Mouse (Mus musculus): ENCODE measurements around the gene Rab11fip4. TPM values are rescaled to one million over a fixed set of nuclear protein-coding genes. Genes with fewer than 3 reads are reported as not detected.
A peak's percentile ranks its signal among the peaks of the same experiment; 100 is the strongest.

The Rab11fip4 gene
- polyA plus RNA-seq, 1 experiment from 2014 or later = 9.1 TPM

DNA sequence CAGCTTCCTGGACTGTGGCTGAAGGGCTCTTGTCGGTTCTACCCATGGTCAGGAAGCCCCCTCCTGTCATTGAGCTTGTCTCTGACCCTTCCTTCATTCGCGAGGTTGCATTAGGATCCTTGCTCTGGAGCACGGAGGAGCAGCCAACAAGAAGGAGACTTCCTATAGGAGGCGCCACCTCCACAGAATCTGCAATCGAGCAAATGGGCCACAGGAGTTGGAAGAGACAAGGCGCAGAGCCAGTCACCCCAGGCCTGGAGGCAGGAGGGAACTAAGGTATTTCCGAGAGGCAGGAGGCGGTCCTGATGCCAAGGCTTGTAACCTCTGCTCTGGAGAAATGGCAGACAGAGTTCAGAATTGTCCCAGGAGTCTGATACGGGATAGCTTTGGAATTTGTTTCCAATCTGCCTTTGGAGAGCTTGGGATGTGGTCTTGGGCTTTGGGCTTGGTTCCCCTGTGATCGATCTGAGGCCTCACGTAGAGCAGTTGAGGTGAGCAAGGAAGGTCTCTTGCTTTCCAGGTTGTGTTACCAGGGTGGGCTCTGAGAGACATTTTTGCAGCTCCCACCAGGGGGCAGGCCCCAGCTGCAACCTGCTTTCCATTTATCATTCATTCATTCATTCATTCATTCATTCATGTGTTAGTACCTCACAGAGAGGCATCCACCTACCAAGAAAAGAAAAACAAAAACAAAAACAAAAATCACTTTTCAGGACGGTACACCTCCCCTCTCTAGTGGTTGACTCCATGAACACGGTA, 1.5 kb upstream of the Rab11fip4 start:
- TF ChIP-seq CTCF (IDR thresholded peaks at IDR 0.05; ENCODE audit: low read depth) = peak; percentile 37
- no peak for ATAC-seq (replicated peaks; ENCODE audit: low FRiP score, low read depth)
- Histone ChIP-seq H3K9me3 (replicated peaks; ENCODE audit: low read length) (no peaks in the 10 kb centered on the region), H3K27ac (no peak overlapping the region), H3K36me3 (ENCODE audit: insufficient read depth, low read length) (no peaks in the 10 kb centered on the region), H3K27me3 (ENCODE audit: insufficient read depth, low read length) (peaks cover 31% of the 10 kb centered on the region), H3K4me3 (replicated peaks; ENCODE audit: low read depth, low read length) (no peak overlapping the region), H3K9ac (ENCODE audit: low read depth, low read length) (no peak overlapping the region), H3K4me1 (replicated peaks; ENCODE audit: insufficient read depth, low read length) (peaks cover 10% of the 10 kb centered on the region), H3K4me2 (ENCODE audit: low read length) (no peak overlapping the region)
- peak; percentile 21 for DNase-seq (ENCODE audit: low spot score)
- WGBS = 58% methylated on average over 14 of the region's 14 CpGs

DNA sequence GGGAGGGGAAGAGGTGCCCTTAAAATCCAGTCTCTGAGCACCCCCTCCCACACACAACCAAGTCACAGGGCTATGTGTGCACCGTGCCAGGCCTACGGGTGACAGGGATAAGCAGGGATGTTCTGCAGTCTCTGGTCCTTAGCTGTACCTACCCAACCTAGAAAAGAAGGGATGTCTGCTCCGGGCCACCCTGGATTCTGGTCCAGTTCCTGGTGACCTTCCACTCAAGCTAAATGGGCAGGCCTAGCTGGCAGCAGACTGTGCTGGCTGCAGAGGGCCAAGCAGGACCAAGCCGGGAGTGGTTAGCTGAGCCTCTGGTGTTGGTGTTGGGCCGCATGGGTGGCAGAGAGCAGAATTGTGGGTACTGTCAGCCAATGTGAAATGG, 571 bp downstream of the Rab11fip4 start:
- DNase-seq (ENCODE audit: low spot score) (no peak), ATAC-seq (replicated peaks; ENCODE audit: low FRiP score, low read depth) (no peak)
- Histone ChIP-seq H3K4me2 (ENCODE audit: low read length) (peak overlapping the region; percentile 95), H3K9me3 (replicated peaks; ENCODE audit: low read length) (no peaks in the 10 kb centered on the region), H3K27me3 (ENCODE audit: insufficient read depth, low read length) (peaks cover 31% of the 10 kb centered on the region), H3K27ac (no peak overlapping the region), H3K9ac (ENCODE audit: low read depth, low read length) (peak overlapping the region; percentile 6; the same call in 1 of the 2 replicates), H3K36me3 (ENCODE audit: insufficient read depth, low read length) (no peaks in the 10 kb centered on the region), H3K4me1 (replicated peaks; ENCODE audit: insufficient read depth, low read length) (peaks cover 10% of the 10 kb centered on the region), H3K4me3 (replicated peaks; ENCODE audit: low read depth, low read length) (peak overlapping the region; percentile 46)
- TF ChIP-seq CTCF (IDR thresholded peaks at IDR 0.05; ENCODE audit: low read depth) = no peak
- 22% methylated on average over 5 of the region's 5 CpGs for WGBS

DNA sequence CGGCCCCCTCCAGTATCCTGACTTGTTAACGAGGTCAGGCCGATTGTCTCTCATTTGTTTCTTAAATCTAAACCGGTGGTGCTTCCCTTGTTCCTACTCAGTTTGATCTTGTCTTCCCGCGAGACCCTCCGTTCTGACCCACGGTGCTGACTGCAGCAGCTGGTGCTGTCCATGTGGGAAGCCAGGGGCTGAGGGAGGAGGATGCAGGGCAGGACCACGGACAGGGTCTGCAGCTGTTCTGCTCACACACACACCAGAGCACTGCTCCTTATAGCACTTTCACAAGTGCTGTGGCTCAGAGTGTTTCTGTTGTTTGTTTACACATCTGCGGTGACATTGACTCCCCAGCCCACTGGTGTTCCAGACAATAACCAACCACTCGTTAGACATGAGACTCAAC, 2.5 kb downstream of the Rab11fip4 start:
- H3K4me3 ChIP-seq (replicated peaks; ENCODE audit: low read depth, low read length) = no peak overlapping the region
- no peaks in the 10 kb centered on the region for H3K9me3 ChIP-seq (replicated peaks; ENCODE audit: low read length)
- no peak overlapping the region for H3K4me2 ChIP-seq (ENCODE audit: low read length)
- DNase-seq (ENCODE audit: low spot score) (peak; percentile 74), ATAC-seq (replicated peaks; ENCODE audit: low FRiP score, low read depth) (no peak)
- no peak overlapping the region for H3K9ac ChIP-seq (ENCODE audit: low read depth, low read length)
- no peak overlapping the region for H3K27ac ChIP-seq
- peaks cover 10% of the 10 kb centered on the region for H3K4me1 ChIP-seq (replicated peaks; ENCODE audit: insufficient read depth, low read length)
- TF ChIP-seq CTCF (IDR thresholded peaks at IDR 0.05; ENCODE audit: low read depth) = no peak
- peaks cover 31% of the 10 kb centered on the region for H3K27me3 ChIP-seq (ENCODE audit: insufficient read depth, low read length)
- WGBS = 33% methylated on average over 11 of the region's 11 CpGs
- no peaks in the 10 kb centered on the region for H3K36me3 ChIP-seq (ENCODE audit: insufficient read depth, low read length)

DNA sequence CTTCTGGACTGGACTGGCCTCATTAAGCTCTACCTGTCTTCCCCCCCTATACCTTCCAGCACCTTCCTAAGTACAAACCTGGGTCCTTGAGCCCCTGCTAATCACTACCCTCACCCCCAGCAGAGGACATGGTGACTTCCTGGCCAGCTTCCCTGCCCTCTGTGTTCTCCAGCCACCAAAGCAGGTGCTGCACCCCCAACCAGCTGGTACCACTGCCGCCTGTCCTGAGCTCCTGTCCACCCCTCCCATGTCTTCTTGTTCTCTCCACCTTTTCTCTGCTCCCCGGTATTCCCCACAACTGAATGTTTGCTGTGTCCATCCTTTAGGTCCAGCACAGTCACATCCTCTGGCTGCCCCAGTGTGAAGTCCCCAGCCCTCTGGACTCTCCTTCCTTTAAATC, 19.4 kb downstream of the Rab11fip4 start:
- no peak overlapping the region for H3K4me2 ChIP-seq (ENCODE audit: low read length)
- WGBS = 60% methylated on average over 2 of the region's 2 CpGs
- no peak for DNase-seq (ENCODE audit: low spot score)
- H3K36me3 ChIP-seq (ENCODE audit: insufficient read depth, low read length) = no peaks in the 10 kb centered on the region
- no peak for ATAC-seq (replicated peaks; ENCODE audit: low FRiP score, low read depth)
- no peak overlapping the region for H3K4me3 ChIP-seq (replicated peaks; ENCODE audit: low read depth, low read length)
- H3K27me3 ChIP-seq (ENCODE audit: insufficient read depth, low read length) = no peaks in the 10 kb centered on the region
- no peak for TF ChIP-seq CTCF (IDR thresholded peaks at IDR 0.05; ENCODE audit: low read depth)
- no peak overlapping the region for H3K9ac ChIP-seq (ENCODE audit: low read depth, low read length)
- no peaks in the 10 kb centered on the region for H3K9me3 ChIP-seq (replicated peaks; ENCODE audit: low read length)
- no peaks in the 10 kb centered on the region for H3K4me1 ChIP-seq (replicated peaks; ENCODE audit: insufficient read depth, low read length)
- H3K27ac ChIP-seq = no peak overlapping the region

DNA sequence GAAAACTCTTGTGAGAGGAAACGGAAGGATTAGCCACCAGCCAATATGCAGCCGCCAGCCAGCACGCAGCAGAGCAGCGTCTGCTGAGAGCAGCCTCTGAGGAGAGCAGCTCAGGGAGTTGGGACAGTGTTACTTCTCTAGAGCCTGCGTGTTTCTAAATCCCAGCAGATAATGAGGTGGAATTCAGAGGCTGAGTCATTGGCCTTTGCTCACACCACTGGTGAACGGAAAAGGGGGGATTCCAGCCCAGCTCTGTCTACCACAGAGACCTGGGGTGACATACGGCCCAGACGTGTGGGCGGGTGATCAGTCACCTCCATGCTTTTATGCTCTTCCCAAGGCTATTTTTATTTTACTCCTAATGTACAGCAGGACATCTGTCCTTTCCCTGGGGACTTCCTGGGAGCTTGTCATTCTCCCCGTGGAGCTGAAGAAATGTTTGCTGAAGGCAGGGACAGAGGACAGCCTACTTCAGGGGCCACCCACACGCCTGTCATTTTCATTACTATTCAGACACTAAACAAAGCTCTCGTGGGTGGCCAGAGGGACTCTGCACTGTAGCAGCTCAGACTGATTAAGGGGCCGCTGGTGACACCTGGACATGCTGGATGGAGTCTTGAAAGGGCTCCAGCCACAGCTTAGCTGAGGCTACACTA, 20.1 kb downstream of the Rab11fip4 start:
- H3K4me3 ChIP-seq (replicated peaks; ENCODE audit: low read depth, low read length) = no peak overlapping the region
- no peak overlapping the region for H3K27ac ChIP-seq
- DNase-seq (ENCODE audit: low spot score) = peak; percentile 27
- H3K9ac ChIP-seq (ENCODE audit: low read depth, low read length) = no peak overlapping the region
- H3K27me3 ChIP-seq (ENCODE audit: insufficient read depth, low read length) = no peaks in the 10 kb centered on the region
- no peak for ATAC-seq (replicated peaks; ENCODE audit: low FRiP score, low read depth)
- 21% methylated on average over 13 of the region's 13 CpGs for WGBS
- H3K4me2 ChIP-seq (ENCODE audit: low read length) = no peak overlapping the region
- TF ChIP-seq CTCF (IDR thresholded peaks at IDR 0.05; ENCODE audit: low read depth) = no peak
- H3K9me3 ChIP-seq (replicated peaks; ENCODE audit: low read length) = no peaks in the 10 kb centered on the region
- H3K36me3 ChIP-seq (ENCODE audit: insufficient read depth, low read length) = no peaks in the 10 kb centered on the region
- H3K4me1 ChIP-seq (replicated peaks; ENCODE audit: insufficient read depth, low read length) = no peaks in the 10 kb centered on the region

DNA sequence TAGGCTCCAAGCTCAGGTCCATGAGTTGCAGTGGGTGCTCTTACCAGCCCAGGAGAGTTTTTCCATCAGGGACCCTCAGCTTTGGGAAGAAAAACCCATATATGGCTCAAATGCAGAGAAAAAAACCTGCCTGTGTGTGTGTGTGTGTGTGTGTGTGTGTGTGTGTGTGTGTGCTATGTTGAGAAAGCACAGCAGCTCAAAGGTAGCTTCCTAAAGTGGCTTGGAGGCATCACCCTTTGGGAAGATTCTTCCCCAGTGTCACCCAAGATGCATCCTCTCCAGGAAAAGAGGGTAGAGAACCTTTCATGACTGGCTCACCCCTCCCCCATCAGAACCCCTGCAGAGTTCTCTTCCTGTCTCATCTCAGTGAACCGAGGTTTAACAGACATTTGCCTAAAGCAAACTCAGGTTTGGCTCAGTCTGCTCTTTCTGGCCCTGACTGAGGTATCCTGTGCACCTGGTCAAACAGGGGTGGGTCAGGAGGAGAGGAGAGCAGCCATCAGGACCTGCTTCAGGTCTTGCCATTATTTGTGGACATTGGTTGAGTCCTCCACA, 21.1 kb downstream of the Rab11fip4 start:
- WGBS = 6% methylated on average over 1 of the region's 1 CpGs
- Histone ChIP-seq H3K4me2 (ENCODE audit: low read length) (no peak overlapping the region), H3K4me3 (replicated peaks; ENCODE audit: low read depth, low read length) (no peak overlapping the region), H3K36me3 (ENCODE audit: insufficient read depth, low read length) (no peaks in the 10 kb centered on the region), H3K9ac (ENCODE audit: low read depth, low read length) (no peak overlapping the region), H3K27ac (no peak overlapping the region), H3K27me3 (ENCODE audit: insufficient read depth, low read length) (no peaks in the 10 kb centered on the region), H3K4me1 (replicated peaks; ENCODE audit: insufficient read depth, low read length) (no peaks in the 10 kb centered on the region), H3K9me3 (replicated peaks; ENCODE audit: low read length) (no peaks in the 10 kb centered on the region)
- no peak for ATAC-seq (replicated peaks; ENCODE audit: low FRiP score, low read depth)
- no peak for TF ChIP-seq CTCF (IDR thresholded peaks at IDR 0.05; ENCODE audit: low read depth)
- DNase-seq (ENCODE audit: low spot score) = no peak

All from kidney, postnatal 0 days (tissue).